Mouse (Mus musculus) bone marrow, adult 2 months (tissue): ENCODE measurements around the gene Ndufc1. TPM values are rescaled to one million over a fixed set of nuclear protein-coding genes. Genes with fewer than 3 reads are reported as not detected.
"Not testable (repeated sequence)": the region's sequence is repeated elsewhere in the genome, so short reads cannot be mapped to it uniquely, and the experiment has no call there.

ENCODE experiments used
- H3K27ac ChIP-seq: fragments of 200-500 bp; 2 replicates; pipeline ENCODE4 v1.5.1; 2012; ENCODE audit warnings: low read depth, mild to moderate bottlenecking, control low read depth, inconsistent platforms, low read length; ENCODE audit not compliant: control insufficient read depth, poor library complexity, insufficient read depth
- H3K4me1 ChIP-seq: fragments of 200-500 bp; 2 replicates; pipeline ENCODE4 v1.6.1; 2011; ENCODE audit warnings: low read length; ENCODE audit not compliant: control insufficient read depth, insufficient read depth
- H3K4me3 ChIP-seq: fragments of 200-500 bp; replicated peaks from 2 replicates; pipeline ENCODE3; 2011; ENCODE audit warnings: mild to moderate bottlenecking, low read depth, low read length, control low read depth; ENCODE audit not compliant: control insufficient read depth
- CTCF ChIP-seq: fragments of 200-500 bp; IDR thresholded peaks from 2 replicates; pipeline ENCODE4 v1.5.1; 2011; ENCODE audit warnings: low read length, control low read depth; ENCODE audit not compliant: control insufficient read depth, insufficient read depth
- POLR2A ChIP-seq: fragments of 200-500 bp; IDR thresholded peaks from 2 replicates; pipeline ENCODE4 v1.6.1; 2011; ENCODE audit warnings: low read depth, mild to moderate bottlenecking, control low read depth, low read length, borderline replicate concordance; ENCODE audit not compliant: control insufficient read depth
- WGBS: fragments of 180-500 bp; shearing (Covaris S2); methylation state at CpG from one replicate; pipeline ENCODE4 v1.1.7; 2018; 5-methylcytosine and 5-hydroxymethylcytosine counted together
- polyA plus RNA-seq: library from polyadenylated mRNA; stranded (reverse); fragments of >200 nt; gene quantifications from 2 replicates; pipeline ENCODE4 v1.2.4, GENCODE M21; 2011; ENCODE audit warnings: low replicate concordance; ENCODE audit not compliant: missing spikeins, insufficient read depth, insufficient read length

Gene Ndufc1
- polyA plus RNA-seq, 1 experiment = 72.8 TPM

GRCm38 (mm10) chr3:51400682-51401081 is 8.1 kb downstream of the Ndufc1 start:
- TF ChIP-seq POLR2A (no peak), CTCF (no peak)
- Histone ChIP-seq H3K4me1 (no peaks in the 10 kb centered on the region; the same call in 1 of the 2 replicates), H3K27ac (no peak overlapping the region), H3K4me3 (no peak overlapping the region)
- 71% methylated on average over 10 of the region's 10 CpGs for WGBS

DNA sequence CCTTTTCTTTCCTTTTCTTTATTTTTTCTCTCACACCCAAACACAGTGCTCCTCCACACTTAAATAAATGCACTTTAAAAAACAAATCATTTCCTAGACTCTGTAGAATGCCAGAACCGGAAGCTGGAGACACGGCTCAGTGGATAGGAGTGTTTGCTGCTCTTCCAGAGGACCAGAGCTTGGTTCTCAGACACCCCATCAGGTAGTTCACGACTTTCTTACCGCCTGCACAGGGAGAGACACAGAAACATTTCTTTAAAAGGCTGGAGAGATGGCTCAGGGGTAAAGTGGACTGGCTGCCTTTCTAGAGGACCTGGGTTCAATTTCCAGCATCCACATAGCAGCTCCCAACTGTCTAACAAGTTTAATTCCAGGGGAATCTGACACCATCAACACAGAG is 9.3 kb downstream of the Ndufc1 start:
- no peak overlapping the region for H3K4me3 ChIP-seq
- TF ChIP-seq POLR2A = no peak
- no peak for TF ChIP-seq CTCF
- 64% methylated on average over 4 of the region's 4 CpGs for WGBS
- H3K27ac ChIP-seq = no peak overlapping the region
- H3K4me1 ChIP-seq = no peaks in the 10 kb centered on the region; the same call in 1 of the 2 replicates

DNA sequence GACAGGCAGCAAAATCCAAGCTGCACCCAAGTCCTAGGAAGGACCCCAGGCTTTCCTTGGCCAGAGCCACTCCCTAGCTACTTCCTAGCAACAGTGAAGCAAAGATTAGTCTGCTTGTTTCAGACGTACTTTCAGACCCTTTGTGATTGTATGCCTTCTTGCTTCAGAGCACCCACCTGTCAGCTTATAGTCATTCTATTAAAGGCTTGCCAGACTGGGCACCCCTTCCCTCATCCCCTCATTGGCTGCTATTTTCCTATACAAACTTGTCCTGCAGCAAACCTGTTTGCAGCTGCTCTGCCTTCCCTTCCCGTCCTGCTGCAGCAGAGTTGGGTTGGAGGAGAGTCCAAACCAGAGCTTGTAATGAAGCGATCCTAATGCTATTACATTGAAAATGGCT is 10.1 kb downstream of the Ndufc1 start:
- Histone ChIP-seq H3K4me3 (no peak overlapping the region), H3K27ac (no peak overlapping the region), H3K4me1 (no peaks in the 10 kb centered on the region; the same call in 1 of the 2 replicates)
- 50% methylated on average over 3 of the region's 3 CpGs for WGBS
- TF ChIP-seq CTCF = no peak
- no peak for TF ChIP-seq POLR2A

DNA sequence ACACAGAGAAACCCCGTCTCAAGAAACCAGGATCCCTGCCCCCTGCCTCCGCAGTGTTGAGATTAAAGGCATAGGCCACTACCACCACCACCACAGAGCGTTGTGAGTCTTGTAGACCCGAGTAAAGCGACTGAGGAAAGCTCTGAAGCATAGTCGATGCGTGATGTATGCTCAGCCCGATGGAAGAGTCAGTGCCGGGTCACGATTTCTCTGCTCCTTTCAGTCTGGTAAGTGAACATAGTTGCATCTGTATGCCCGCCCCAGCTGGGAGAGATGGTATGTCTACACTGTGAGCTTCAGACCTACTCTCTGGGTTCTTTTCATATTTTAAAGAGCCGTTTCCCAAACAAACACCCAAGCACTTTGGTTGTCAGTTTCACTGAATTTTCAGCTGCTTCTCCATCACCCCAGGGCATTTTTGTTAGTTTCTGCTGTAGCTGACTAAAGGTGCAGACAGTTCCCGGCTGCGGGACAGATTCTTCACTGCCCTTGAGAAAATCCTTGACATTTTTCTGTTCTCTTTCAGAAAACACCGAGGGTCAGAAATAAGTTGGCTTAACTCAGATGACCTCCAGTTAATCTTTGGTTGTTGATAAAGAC is 11.0 kb downstream of the Ndufc1 start:
- no peak for TF ChIP-seq POLR2A
- TF ChIP-seq CTCF = no peak
- Histone ChIP-seq H3K4me3 (no peak overlapping the region), H3K4me1 (no peaks in the 10 kb centered on the region; the same call in 1 of the 2 replicates), H3K27ac (no peak overlapping the region)
- 78% methylated on average over 15 of the region's 15 CpGs for WGBS

GRCm38 (mm10) chr3:51396219-51397068 is 12.3 kb downstream of the Ndufc1 start, which contains the start of gene Mgarp:
Mgarp (minus strand) TSS chr3:51396738.
- no peak within 1 kb of the TSS for H3K27ac ChIP-seq
- no peak for TF ChIP-seq CTCF
- H3K4me3 ChIP-seq = peak within 1 kb of the TSS; percentile 66
- H3K4me1 ChIP-seq = no peaks in the 10 kb centered on the region; the same call in 1 of the 2 replicates
- 5% methylated on average over 41 of the region's 41 CpGs for WGBS

GRCm38 (mm10) chr3:51395461-51396145 is 13.2 kb downstream of the Ndufc1 start:
- Histone ChIP-seq H3K4me3 (no peak overlapping the region), H3K27ac (no peak overlapping the region), H3K4me1 (no peaks in the 10 kb centered on the region; the same call in 1 of the 2 replicates)
- no peak for TF ChIP-seq POLR2A
- 73% methylated on average over 19 of the region's 19 CpGs for WGBS

- H3K4me1 ChIP-seq = no peaks in the 10 kb centered on the region; the same call in 1 of the 2 replicates
- H3K4me3 ChIP-seq = no peak overlapping the region
- TF ChIP-seq CTCF (no peak), POLR2A (no peak)
- 84% methylated on average over 3 of the region's 3 CpGs for WGBS
- no peak overlapping the region for H3K27ac ChIP-seq
Observed at GRCm38 (mm10) chr3:51394881-51395280, 13.9 kb downstream of the Ndufc1 start.

DNA sequence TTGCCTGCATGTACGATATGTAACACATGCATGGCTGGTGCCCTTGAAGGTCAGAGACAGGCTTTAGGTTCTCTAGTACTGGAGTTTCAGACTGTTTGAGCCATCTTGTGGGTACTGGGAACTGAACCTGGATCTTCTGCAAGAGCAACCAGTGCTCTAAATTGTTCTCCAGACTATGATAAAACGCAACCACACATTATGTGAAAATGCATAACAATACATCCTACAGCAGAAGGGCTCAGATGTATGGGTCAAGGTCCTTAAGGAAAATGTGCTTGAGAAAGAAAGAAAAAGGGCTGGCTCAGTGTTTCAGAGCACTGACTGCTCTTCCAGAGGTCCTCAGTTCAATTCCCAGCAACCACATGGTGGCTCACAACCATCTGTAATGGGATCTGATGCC is 15.1 kb downstream of the Ndufc1 start:
- 82% methylated on average over 2 of the region's 2 CpGs for WGBS

GRCm38 (mm10) chr3:51393018-51393417 is 15.8 kb downstream of the Ndufc1 start:
- not testable (repeated sequence) for H3K27ac ChIP-seq, H3K4me1 ChIP-seq, H3K4me3 ChIP-seq
- 85% methylated on average over 3 of the region's 3 CpGs for WGBS

More for the DNA sequence above, 15.1 kb downstream of the Ndufc1 start:
- H3K4me1 ChIP-seq = no peaks in the 10 kb centered on the region; the same call in 1 of the 2 replicates
- no peak overlapping the region for H3K4me3 ChIP-seq
- no peak overlapping the region for H3K27ac ChIP-seq
- no peak for TF ChIP-seq CTCF
- no peak for TF ChIP-seq POLR2A
